Mouse (Mus musculus): ENCODE results near the gene Sec23b.

The Sec23b gene

DNA sequence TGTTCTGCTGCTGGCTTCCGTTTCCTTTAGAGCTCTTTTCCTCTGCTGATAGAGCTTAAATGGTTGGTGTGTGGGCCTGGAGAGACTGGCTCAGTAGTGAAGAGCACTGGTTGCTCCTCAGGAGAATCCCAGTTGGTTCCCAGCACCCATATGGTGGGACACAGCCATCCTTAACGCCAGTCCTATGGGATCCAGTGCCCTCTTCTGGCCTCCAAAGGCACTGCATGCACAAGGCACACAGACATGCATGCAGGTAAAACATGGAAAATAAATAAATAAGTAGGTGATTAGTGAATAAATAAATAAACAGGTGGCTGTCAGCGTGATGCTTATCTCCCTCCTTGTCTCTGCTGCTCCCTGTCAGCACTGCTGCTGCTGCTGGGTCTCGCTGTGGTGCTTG is 32.7 kb downstream of the Sec23b start:
- TF ChIP-seq GATA4 (IDR thresholded peaks at IDR 0.05; ENCODE audit: insufficient replicate concordance, low read length), result no peak

DNA sequence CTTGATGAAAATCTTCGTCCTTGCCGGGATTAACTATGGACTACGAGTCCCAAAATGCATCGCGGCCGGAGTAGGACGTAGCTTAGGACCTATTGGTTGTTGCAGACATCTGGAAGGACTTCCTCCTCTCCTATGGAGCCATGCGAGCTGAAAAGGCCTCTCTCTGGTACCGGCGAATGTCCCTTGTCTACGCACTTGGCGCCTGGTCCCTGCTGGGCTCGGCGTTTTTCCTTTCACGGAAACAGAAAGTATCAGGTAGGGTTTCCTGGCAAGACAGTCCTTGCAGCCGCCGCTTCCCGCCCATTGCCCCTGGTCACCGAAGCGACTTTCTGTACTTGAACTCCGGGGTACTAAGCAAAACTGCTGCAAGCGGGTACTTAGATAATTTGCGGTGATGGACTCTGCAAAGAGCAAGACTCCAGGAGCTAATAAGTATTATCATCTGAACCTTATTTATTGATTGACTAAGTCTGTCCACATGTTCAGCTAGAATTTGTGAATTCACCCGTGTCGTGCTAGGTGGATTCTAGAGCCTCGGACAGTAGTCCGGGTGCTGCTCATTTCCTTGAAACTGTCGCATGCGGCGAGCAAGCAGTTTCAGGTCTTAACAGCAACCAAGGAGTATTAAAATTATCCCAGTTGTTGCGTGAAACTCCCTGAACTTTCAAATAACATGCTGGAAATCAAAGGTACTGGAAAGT is 38.1 kb downstream of the Sec23b start, which contains the start of gene Smim26:
Gene Smim26, plus strand, starts transcription at position 104 of the 701 bp plus-strand sequence.
- no peak for TF ChIP-seq GATA4 (IDR thresholded peaks at IDR 0.05; ENCODE audit: insufficient replicate concordance, low read length)

DNA sequence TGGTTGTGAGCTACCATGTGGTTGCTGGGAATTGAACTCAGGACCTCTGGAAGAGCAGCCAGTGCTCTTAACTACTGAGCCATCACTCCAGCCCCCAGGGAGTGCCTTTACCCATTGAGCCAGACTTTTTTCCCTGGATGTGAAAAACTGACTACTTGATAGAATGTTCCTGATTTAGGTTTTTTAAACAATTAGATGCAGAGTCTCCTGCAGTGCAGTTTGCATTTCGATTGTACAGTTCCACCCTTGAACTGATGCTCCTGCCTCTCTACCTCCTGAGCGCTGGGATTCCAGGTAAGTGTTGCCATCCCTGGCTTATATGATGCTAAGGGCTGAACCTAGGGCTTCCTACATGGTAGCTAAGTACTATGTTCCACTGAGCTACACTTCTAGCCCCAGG is 42.0 kb downstream of the Sec23b start:
- no peak for TF ChIP-seq GATA4 (IDR thresholded peaks at IDR 0.05; ENCODE audit: insufficient replicate concordance, low read length)

DNA sequence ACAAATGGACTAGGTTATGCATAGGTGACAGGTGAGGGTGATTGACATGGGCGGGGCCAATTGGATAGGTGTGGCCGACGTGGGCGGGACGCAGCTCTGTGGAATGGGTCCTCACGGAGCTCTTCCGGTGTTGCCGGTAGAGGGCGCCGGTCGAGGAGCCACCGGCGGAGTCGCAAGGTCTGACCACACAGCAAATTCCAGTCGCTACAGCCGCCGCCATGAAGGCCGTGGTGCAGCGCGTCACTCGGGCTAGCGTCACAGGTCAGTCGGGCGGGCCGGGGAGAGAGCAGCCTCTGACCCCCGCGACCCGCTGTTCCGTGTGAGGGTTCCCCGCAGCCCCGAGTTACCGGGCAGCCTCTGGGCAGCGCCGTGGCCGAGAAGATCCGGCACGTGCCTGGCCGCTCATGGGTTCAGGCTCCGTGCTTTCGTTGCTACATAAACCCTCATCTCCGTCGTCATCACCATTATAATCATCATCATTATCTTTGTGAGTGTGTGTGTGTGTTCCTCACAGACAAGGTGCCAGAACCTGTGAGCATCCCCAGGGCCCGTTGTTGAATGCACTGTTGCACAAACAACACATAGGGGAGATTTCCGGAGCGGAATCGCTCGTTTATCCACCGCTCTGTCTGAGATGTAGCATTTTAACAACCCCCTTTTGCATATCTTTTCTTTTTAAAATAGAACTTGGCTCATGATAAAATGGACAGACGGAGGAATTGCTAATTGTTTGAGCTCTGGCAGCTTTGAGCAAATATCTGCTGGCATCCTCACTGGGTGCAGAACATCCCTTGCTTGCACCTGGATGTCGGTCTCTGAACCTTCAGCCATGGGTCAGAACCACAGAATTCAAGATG is 44.0 kb downstream of the Sec23b start, which contains the start of gene Dtd1:
Gene Dtd1, plus strand, starts transcription at position 67 of the 857 bp plus-strand sequence.
- TF ChIP-seq GATA4 (IDR thresholded peaks at IDR 0.05; ENCODE audit: insufficient replicate concordance, low read length), result no peak

DNA sequence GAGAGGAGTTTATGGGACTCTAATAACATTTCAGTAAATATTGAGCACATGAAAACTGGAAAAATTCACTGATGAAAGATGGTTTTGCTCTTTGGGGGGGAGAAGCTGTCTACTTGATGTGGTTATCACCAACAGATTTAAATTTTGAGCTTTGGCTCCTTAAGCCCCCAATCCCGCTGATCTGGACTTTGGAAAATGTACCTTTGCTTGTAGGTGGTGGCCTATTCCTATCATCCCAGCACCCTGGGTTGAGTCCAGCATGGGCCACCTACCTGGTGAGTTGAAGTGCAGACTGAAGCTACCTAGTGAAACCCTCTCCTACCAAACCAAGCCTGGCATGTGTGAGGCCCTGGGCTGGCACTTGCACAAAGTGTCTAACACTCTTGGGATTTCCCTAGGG is 45.5 kb downstream of the Sec23b start:
- no peak for TF ChIP-seq GATA4 (IDR thresholded peaks at IDR 0.05; ENCODE audit: insufficient replicate concordance, low read length)

DNA sequence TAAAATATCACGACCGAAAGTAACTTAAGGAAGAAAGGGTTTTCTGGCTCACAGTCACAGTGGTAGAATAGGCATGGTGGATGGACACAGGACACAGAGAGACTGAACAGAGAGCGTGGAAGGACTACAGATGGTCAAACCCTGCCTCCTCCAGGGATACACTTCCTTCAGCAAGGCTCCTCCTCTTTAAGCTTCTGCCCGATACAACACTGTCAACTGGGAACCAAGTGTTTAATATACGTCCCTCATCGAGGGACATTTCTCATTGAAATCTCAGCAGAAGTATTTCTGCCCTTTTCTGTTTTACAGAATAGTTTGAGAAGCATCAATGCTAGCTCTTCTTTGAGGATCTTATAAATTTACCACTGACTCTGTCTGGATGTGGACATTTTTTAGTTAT is 57.9 kb downstream of the Sec23b start:
- TF ChIP-seq GATA4 (IDR thresholded peaks at IDR 0.05; ENCODE audit: insufficient replicate concordance, low read length), result no peak

DNA sequence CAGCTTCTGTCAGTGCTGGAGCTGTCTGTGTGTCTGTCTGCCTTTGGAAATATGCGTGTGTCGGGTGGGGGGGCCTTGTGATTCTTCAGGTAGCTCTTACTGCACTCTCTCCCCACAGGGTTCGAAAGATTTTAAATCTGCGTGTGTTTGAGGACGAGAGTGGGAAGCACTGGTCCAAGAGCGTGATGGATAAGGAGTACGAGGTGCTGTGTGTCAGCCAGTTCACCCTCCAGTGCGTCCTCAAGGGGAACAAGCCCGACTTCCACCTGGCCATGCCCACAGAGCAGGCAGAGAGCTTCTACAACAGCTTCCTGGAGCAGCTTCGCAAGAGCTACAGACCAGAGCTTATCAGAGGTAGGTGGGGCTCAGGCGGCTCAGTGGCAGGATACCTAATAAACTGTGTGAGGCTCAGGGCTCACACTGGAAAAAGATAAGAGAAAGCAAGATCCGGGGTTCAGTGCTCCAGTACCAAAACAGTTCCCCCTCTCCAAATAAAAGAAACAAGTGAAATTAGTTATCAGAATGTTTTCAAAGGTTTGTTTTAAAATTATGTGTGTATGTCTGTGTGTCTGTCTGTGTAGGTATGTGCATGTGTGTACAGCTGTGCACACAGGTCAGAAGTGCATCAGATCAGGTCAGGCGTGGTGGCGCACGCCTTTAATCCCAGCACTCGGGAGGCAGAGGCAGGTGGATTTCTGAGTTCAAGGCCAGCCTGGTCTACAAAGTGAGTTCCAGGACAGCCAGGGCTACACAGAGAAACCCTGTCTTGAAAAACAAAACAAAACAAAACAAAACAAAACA is 61.2 kb downstream of the Sec23b start:
- TF ChIP-seq GATA4 (IDR thresholded peaks at IDR 0.05; ENCODE audit: insufficient replicate concordance, low read length), result no peak

DNA sequence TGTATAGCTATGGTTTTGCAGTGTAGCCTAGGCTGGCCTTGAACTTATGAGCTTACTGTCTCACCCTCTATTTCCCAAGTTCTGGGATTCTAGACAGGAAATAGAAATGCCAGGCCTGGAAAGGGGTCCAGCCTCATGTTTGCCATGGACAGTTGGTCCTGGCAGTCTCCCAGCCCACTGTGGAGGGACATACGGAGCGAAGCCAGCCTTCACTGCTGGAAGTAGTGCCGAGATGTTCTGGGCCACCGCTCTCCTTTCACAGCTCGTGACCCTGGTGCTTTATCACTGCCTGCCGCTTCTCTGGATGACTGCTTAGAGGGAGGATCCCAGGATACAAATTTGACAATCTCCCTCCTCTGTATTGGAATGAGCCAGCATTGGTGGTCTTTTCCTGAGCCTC is 65.5 kb downstream of the Sec23b start:
- no peak for TF ChIP-seq GATA4 (IDR thresholded peaks at IDR 0.05; ENCODE audit: insufficient replicate concordance, low read length)

DNA sequence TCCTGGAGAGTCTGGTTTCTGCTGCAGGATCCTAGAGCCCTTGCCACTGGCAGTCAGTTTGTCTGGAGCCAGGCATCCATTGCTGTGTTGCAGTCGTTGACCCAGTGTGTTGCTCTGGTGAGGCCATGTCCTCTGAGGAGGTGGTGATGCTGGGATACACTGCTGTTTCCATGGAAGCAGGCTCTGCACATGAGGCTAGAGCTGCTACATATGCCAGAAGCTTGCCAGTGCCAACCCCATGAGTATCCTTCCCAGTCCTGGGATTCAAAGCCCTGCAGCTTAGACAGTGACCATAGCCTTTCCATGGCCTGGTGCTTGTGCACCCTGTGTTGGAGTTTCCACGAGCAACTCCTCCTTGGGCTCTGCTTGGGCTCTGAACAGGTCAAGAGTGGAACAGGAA is 77.5 kb downstream of the Sec23b start:
- no peak for TF ChIP-seq GATA4 (IDR thresholded peaks at IDR 0.05; ENCODE audit: insufficient replicate concordance, low read length)

DNA sequence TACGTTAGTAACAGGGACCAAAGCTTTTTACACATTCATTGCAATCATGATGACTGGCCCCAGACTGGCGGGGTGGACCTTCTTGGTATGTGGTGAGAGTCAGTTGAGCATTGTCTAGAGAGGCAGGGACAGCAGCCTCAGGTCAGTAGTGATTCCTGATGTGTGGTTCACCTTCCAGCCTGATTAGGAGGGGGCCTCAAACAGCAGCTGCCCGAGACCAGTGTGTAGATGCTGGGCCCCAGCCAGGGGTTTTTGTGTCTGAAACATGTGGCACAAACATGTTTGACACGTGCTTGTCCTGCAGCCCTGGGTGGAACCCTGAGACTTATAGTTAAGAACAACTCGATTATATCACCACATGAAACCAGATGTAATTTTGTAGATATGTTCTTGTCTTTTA is 78.2 kb downstream of the Sec23b start:
- no peak for TF ChIP-seq GATA4 (IDR thresholded peaks at IDR 0.05; ENCODE audit: insufficient replicate concordance, low read length)

DNA sequence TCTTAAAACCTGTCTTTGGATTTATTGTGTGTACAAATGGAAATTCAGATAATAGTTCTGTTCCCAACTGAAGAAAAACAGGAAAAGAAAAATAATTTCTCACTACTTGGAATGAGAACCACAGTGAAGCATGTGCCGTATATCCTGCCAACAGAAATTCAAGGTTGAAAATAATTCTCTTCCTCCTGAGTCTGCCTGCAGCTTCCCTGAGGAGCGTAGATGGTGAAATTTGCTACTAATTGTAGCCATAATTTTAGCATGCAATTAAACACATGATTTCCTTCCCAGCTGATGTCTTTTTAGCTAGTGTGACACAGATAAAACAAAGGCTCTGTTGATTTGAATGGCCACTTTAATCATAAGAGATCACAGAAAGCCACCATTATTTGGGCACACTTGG is 78.7 kb downstream of the Sec23b start:
- no peak for TF ChIP-seq GATA4 (IDR thresholded peaks at IDR 0.05; ENCODE audit: insufficient replicate concordance, low read length)

DNA sequence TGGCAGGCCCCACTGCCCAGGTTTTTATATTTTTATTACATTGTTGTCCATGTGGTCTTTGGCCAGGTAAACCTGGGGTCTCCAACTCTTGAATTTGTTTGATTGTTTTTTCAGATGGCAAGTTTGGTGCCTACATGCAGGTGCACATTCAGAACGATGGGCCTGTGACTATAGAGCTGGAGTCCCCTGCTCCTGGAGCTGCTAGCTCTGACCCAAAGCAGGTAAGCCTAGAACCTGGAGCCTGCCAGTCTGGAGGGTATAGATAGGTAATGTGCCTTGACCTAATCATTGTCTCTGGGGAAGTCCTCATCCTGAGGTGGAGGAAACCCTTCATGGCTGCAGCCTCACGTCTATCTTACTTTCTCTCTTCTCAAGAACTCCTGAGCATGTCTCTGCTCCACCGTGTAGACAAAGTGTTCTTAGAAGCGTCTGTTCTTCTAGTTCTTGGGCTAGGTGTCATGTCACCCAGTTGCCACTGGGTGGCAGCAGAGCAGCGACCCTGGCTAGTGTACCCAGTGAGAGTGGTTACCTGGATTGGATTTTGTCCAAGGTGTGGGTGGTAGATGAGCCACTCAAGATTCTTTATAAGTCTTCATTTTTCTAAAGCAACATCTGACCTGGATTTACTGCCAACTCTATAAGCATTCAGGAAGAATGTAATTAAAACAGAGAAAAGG is 79.8 kb downstream of the Sec23b start:
- no peak for TF ChIP-seq GATA4 (IDR thresholded peaks at IDR 0.05; ENCODE audit: insufficient replicate concordance, low read length)

DNA sequence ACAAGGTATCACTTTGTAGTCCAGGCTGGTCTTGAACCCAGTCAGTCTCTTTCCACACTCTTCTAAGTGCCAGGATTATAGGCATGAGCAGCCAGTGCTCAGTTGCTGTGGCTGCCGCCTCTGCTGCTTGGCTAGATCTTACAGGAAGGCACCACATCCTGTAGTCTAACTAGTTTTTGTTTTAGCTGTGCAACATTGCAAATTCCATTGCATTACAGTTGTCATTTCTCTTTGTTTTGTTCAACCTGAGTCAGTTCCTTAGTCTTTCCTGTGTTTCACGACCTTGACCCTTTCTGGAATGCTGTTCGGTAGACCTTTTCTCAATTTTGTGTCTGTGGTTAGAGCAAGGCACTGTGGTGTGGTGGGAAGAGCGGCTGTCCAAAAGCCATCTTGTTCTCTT is 81.2 kb downstream of the Sec23b start:
- no peak for TF ChIP-seq GATA4 (IDR thresholded peaks at IDR 0.05; ENCODE audit: insufficient replicate concordance, low read length)

DNA sequence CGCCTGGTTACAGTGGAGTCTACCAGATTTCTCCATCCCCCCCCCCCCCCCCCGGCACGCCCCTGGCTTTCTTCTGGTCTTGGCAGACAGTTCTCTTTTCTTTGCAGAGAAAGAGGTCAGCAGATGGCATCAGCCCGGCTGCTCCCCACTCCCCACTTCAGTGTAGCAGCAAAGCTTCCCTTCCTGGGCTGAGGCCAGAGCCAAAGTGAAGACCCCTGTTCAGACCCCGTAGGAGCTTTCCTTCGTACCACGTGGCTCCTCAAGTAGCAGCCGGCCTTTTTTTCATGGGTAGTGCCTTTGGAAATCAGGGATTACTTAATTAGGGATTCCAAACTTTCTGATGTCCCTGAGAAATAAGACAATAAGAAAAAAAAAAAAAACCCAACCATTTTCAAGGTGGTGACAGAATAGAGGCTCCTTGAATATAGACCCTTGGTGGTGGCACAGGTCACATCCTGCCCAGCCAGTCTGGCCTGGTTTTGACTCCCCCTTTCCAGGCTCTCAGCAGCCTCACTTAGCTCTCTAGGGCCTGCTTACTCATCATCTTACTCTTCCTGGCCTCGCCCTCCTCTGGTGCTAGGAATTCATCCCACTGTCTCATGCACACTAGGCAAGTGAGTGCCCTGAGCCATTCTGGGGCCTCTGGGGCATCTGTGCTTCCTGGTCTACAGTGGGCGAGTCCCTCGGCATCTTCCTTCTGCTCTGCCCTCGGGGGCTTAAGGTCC is 81.8 kb downstream of the Sec23b start:
- no peak for TF ChIP-seq GATA4 (IDR thresholded peaks at IDR 0.05; ENCODE audit: insufficient replicate concordance, low read length)
